Mouse (Mus musculus): ENCODE data around the gene Myb. TPM values are rescaled to one million over a fixed set of nuclear protein-coding genes. Genes with fewer than 3 reads are reported as not detected.
"Not testable (repeated sequence)": the region's sequence is repeated elsewhere in the genome, so short reads cannot be mapped to it uniquely, and the experiment has no call there.

Myb gene
- polyA plus RNA-seq, 1 experiment from 2014 or later = 11.1 TPM

- Histone ChIP-seq H3K27me3 (ENCODE audit: insufficient read depth, low read length) (no peaks in the 10 kb centered on the region), H3K9ac (replicated peaks) (no peak overlapping the region), H3K4me2 (ENCODE audit: low read depth, low read length) (no peak overlapping the region), H3K4me1 (ENCODE audit: insufficient read depth) (0 out of 2 replicates have a peak, but pooled peaks cover 6% of the 10 kb centered on the region), H3K36me3 (replicated peaks; ENCODE audit: insufficient read depth, low read length) (peaks cover 4% of the 10 kb centered on the region; the same call in 1 of the 2 replicates), H3K27ac (ENCODE audit: low read depth) (no peak overlapping the region), H3K9me3 (ENCODE audit: low read length) (no peaks in the 10 kb centered on the region), H3K4me3 (ENCODE audit: low read depth, low read length) (no peak overlapping the region)
- no peak for TF ChIP-seq EP300 (IDR thresholded peaks at IDR 0.05; ENCODE audit: low read depth)
- TF ChIP-seq CTCF (IDR thresholded peaks at IDR 0.05; ENCODE audit: low read depth) = no peak
- ATAC-seq (no peak), DNase-seq (no peak)
Measured at GRCm38 (mm10) chr10:21151320-21151719, 9.5 kb downstream of the Myb start.

GRCm38 (mm10) chr10:21149945-21150344 lies 10.8 kb downstream of the Myb start:
- not testable (repeated sequence) for H3K27me3 ChIP-seq (ENCODE audit: insufficient read depth, low read length); ATAC-seq; H3K4me3 ChIP-seq (ENCODE audit: low read depth, low read length); H3K4me1 ChIP-seq (ENCODE audit: insufficient read depth); DNase-seq; H3K9ac ChIP-seq (replicated peaks); H3K4me2 ChIP-seq (ENCODE audit: low read depth, low read length); H3K36me3 ChIP-seq (replicated peaks; ENCODE audit: insufficient read depth, low read length); H3K27ac ChIP-seq (ENCODE audit: low read depth); H3K9me3 ChIP-seq (ENCODE audit: low read length)
- 87% methylated on average over 6 of the region's 6 CpGs for whole genome bisulfite sequencing (ENCODE audit: insufficient replicate concordance)

GRCm38 (mm10) chr10:21146719-21147118 lies 14.1 kb downstream of the Myb start:
- H3K4me2 ChIP-seq (ENCODE audit: low read depth, low read length) = no peak overlapping the region
- TF ChIP-seq EP300 (IDR thresholded peaks at IDR 0.05; ENCODE audit: low read depth) = no peak
- TF ChIP-seq CTCF (IDR thresholded peaks at IDR 0.05; ENCODE audit: low read depth) = no peak
- 84% methylated on average over 1 of the region's 1 CpGs for WGBS (ENCODE audit: insufficient replicate concordance)
- H3K27ac ChIP-seq (ENCODE audit: low read depth) = no peak overlapping the region
- peaks cover 17% of the 10 kb centered on the region for H3K36me3 ChIP-seq (replicated peaks; ENCODE audit: insufficient read depth, low read length)
- no peak for DNase-seq
- ATAC-seq = no peak
- no peak overlapping the region for H3K9ac ChIP-seq (replicated peaks)
- H3K27me3 ChIP-seq (ENCODE audit: insufficient read depth, low read length) = no peaks in the 10 kb centered on the region
- peaks cover 9% of the 10 kb centered on the region; the same call in 1 of the 2 replicates for H3K4me1 ChIP-seq (ENCODE audit: insufficient read depth)
- no peaks in the 10 kb centered on the region for H3K9me3 ChIP-seq (ENCODE audit: low read length)
- H3K4me3 ChIP-seq (ENCODE audit: low read depth, low read length) = no peak overlapping the region

- Histone ChIP-seq H3K27me3 (ENCODE audit: insufficient read depth, low read length) (no peaks in the 10 kb centered on the region), H3K27ac (ENCODE audit: low read depth) (no peak overlapping the region), H3K4me3 (ENCODE audit: low read depth, low read length) (no peak overlapping the region), H3K4me2 (ENCODE audit: low read depth, low read length) (no peak overlapping the region), H3K9ac (replicated peaks) (no peak overlapping the region), H3K4me1 (ENCODE audit: insufficient read depth) (peaks cover 9% of the 10 kb centered on the region; the same call in 1 of the 2 replicates), H3K9me3 (ENCODE audit: low read length) (no peaks in the 10 kb centered on the region), H3K36me3 (replicated peaks; ENCODE audit: insufficient read depth, low read length) (peaks cover 19% of the 10 kb centered on the region)
- TF ChIP-seq CTCF (IDR thresholded peaks at IDR 0.05; ENCODE audit: low read depth) = no peak
- DNase-seq = no peak
- 55% methylated on average over 2 of the region's 2 CpGs for WGBS (ENCODE audit: insufficient replicate concordance)
- no peak for ATAC-seq
Measured at GRCm38 (mm10) chr10:21146263-21146662, 14.5 kb downstream of the Myb start.

DNA sequence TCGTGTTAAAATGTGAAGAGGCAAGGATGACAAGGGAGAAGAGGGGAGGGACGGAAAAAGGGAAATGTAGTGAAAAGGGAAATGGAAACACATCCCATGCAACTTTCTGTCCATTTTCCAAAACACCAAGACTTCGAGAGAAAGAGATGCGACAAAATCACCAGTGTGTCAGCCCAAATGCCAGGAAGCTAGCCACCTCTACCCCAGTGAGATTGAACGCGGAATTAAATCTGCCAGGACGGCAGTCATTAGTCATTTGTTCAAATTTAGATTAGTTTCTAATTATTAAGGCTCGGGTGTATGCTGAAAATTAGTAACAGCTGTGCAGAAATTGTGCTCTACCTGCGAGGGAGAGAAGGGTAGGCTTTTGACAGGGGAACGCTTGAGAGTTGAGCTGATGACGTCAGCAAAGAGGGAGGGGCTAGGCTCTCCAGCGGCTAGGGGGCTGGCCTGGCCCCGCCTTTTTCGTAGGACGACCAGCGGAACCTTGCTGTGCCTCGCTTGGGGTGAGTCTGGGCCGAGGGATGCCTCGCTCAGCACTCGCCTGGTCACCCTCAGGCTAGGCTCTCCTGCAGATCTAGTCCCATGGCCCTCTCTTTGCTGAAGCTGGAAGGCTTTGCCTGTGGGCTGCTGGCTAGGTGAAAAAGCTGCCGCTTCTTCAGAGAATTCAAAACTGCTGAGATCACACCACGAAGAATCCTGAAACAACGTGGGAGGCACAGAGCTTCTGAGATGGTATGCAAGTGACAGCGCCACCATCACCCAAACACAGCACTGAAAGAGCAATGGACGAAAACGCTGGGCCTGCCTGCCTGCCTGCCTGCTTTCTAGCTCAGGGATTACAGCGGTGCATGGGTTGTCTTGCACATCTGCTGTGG lies 15.9 kb downstream of the Myb start:
- Histone ChIP-seq H3K4me1 (ENCODE audit: insufficient read depth) (peaks cover 9% of the 10 kb centered on the region; the same call in 1 of the 2 replicates), H3K9ac (replicated peaks) (peak overlapping the region; percentile 26; the same call in 1 of the 2 replicates), H3K27me3 (ENCODE audit: insufficient read depth, low read length) (no peaks in the 10 kb centered on the region), H3K36me3 (replicated peaks; ENCODE audit: insufficient read depth, low read length) (peaks cover 27% of the 10 kb centered on the region), H3K9me3 (ENCODE audit: low read length) (no peaks in the 10 kb centered on the region), H3K4me3 (ENCODE audit: low read depth, low read length) (peak overlapping the region; percentile 39), H3K27ac (ENCODE audit: low read depth) (no peak overlapping the region), H3K4me2 (ENCODE audit: low read depth, low read length) (peak overlapping the region; percentile 73)
- WGBS (ENCODE audit: insufficient replicate concordance) = 49% methylated on average over 27 of the region's 27 CpGs
- no peak for ATAC-seq
- TF ChIP-seq CTCF (IDR thresholded peaks at IDR 0.05; ENCODE audit: low read depth) (no peak), EP300 (IDR thresholded peaks at IDR 0.05; ENCODE audit: low read depth) (no peak)
- DNase-seq = peak; percentile 68

DNA sequence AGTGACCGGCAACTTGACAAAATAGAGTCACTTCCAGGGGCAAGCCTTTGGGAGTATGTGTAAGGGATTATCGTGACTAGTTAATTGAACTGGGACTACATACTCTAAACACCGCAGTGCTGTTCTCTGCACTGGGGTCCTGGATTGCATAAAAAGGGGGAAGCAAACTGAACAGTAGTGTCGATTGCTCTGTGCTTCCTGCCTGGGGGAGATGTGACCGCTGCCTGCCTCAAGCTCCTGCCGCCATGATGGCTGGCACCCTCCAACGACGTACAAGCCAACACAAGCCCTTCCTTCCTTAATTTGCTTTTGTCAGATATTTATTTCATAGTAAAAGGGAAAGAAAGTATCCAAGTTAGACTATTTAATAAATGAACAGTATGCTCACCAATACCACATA lies 25.5 kb downstream of the Myb start:
- Histone ChIP-seq H3K27me3 (ENCODE audit: insufficient read depth, low read length) (no peaks in the 10 kb centered on the region), H3K9ac (replicated peaks) (no peak overlapping the region), H3K4me2 (ENCODE audit: low read depth, low read length) (no peak overlapping the region), H3K9me3 (ENCODE audit: low read length) (no peaks in the 10 kb centered on the region), H3K36me3 (replicated peaks; ENCODE audit: insufficient read depth, low read length) (peaks cover 10% of the 10 kb centered on the region), H3K4me3 (ENCODE audit: low read depth, low read length) (no peak overlapping the region), H3K4me1 (ENCODE audit: insufficient read depth) (no peaks in the 10 kb centered on the region), H3K27ac (ENCODE audit: low read depth) (no peak overlapping the region)
- WGBS (ENCODE audit: insufficient replicate concordance) = 67% methylated on average over 8 of the region's 8 CpGs
- DNase-seq = no peak
- ATAC-seq = no peak
- TF ChIP-seq CTCF (IDR thresholded peaks at IDR 0.05; ENCODE audit: low read depth) = no peak
- no peak for TF ChIP-seq EP300 (IDR thresholded peaks at IDR 0.05; ENCODE audit: low read depth)
